Mouse (Mus musculus) lung, adult 2 months (tissue): Measurements from ENCODE around the gene Cd320.

ENCODE experiments used
- CTCF ChIP-seq: fragments of 200-500 bp; IDR thresholded peaks from 2 replicates; pipeline ENCODE4 v1.5.1; 2011; ENCODE audit warnings: mild to moderate bottlenecking, low read length, control low read depth; ENCODE audit not compliant: insufficient read depth
- POLR2A ChIP-seq: fragments of 200-500 bp; IDR thresholded peaks from 2 replicates; pipeline ENCODE4 v1.6.1; 2011; ENCODE audit warnings: low read depth, mild to moderate bottlenecking, control low read depth, low read length, borderline replicate concordance; ENCODE audit errors: extremely low read depth

DNA sequence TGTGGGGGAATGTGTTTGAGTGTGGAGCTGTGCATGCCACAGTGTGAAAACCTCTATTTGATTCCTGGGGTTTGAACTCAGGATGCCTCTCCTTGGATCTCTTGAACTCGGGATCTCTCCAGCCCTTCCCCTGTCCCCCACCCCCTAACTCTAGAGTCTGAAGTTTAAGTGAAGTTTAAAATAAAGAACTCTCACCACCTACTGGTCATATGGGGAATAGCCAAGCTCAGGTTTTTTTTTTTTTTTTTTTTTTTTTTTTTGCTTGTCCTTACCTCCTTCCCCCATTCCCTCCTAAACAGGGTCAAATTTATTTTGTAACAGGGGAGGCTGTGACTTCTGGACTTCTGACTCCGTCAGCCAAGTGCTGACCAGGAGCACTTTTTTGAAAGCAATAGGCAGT lies 40.7 kb upstream of the Cd320 start:
- no peak for TF ChIP-seq POLR2A
- no peak for TF ChIP-seq CTCF
